Mouse (Mus musculus) liver, adult 2 months (tissue): Measurements from ENCODE around the gene Kdm2b.
"Not testable (repeated sequence)": the region's sequence is repeated elsewhere in the genome, so short reads cannot be mapped to it uniquely, and the experiment has no call there.

ENCODE experiments used
- CTCF ChIP-seq: fragments of 200-500 bp; IDR thresholded peaks from 2 replicates; pipeline ENCODE4 v1.5.1; 2011; ENCODE audit warnings: low read depth, low read length, control low read depth
- POLR2A ChIP-seq: fragments of 200-500 bp; IDR thresholded peaks from 2 replicates; pipeline ENCODE4 v1.6.1; 2011; ENCODE audit warnings: low read length, control low read depth; ENCODE audit not compliant: insufficient read depth; ENCODE audit errors: extremely low read depth

GRCm38 (mm10) chr5:122974701-122975100 lies 14.9 kb downstream of the Kdm2b start:
- TF ChIP-seq CTCF, POLR2A: not testable (repeated sequence)
